Mouse (Mus musculus): Measurements from ENCODE around the gene Slc8a1.

Slc8a1 gene

DNA sequence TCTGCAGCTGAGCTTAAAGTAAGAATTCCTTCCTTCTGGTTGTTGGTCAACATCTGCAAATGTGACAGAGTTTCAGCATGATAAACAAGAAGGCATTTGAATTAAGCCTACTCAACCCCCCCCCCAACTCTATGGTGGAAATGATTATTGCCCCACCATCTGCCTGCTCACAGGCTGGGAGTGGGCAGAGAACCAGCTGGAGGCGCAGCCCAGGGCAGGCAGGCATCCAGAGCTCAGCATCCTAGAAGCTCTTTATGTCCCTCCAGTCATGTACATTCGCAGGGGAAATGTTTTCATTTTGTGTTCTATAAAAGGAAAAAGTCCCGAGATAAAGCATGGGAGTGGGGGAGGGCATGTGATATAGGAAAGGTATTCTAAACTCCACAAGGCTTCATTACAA, 235.4 kb downstream of the Slc8a1 start:
- DNase-seq, result peak; percentile 74 to 81

DNA sequence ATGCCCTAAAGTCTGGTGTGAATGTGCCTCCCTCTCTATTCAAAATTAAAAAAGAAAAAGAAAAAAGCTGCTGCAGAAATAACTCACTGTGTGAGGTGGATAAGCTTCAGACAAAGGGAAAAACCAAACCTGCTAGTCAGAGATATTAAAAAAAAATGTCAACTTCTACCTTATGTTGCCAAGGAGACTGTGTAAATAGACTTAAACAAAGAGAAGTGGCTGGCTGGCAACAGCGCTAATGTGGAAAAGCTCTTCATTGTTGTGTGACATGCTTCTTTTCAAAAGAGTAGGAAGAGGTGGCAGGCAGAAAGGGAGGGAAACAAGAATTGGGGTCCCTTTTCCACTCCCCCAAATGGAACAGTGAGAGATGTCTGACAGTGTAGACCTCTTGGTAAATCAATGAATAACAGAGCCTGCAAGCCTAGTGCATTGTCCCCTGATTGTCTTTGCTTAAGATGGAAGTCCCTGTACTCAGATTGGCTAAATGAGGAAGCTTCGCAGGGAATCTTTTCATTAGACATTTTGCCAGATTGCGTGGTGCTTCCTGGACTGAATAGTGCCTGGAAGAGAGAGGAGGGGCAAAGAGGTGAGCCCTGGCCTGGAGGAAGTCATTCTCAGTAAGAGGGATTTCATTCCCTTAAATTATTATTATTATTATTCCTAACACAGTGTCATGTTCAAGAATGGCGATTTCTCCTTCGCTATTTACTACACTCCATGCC, 237.3 kb downstream of the Slc8a1 start:
- DNase-seq, result peak in 1 of 2 experiments; percentile 7

DNA sequence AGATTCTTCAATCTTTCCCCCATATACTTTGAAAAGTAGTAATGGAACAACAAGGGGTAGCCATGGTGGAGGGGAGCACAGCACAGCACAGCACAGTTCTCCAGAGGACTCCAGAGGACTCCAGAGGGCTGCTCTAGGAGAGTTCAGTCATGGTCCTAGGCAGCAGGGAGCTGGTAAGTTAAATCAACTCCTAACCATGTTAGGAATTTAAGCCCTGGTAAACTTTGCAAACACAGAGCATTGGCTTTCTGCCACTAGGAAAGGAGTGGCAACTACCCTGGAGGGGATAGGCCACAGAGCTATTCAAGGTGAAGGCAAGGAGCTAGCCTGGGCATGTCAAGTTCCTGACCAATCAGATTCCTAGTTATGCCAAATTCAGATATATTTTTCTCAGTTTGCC, 240.3 kb downstream of the Slc8a1 start:
- DNase-seq, result no peak

DNA sequence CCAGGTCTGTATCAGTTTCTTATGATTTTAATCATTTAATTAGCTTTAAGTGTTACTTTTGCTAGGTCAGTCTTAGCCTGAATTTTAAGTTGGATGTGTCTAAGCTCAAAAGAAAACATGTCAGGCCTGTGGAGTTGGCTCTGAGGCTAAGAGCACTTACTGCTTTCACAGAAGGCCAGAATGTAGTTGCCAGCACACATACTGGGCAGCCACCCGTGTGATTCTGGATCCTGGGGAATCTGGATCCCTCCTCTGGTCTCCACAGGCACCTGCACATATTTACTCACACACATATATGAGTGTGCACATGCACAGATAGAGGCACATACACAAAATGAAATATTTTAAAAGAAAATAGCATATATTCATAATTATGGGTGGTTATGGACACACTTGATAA, 241.6 kb downstream of the Slc8a1 start:
- peak; percentile 25 to 36 for DNase-seq

DNA sequence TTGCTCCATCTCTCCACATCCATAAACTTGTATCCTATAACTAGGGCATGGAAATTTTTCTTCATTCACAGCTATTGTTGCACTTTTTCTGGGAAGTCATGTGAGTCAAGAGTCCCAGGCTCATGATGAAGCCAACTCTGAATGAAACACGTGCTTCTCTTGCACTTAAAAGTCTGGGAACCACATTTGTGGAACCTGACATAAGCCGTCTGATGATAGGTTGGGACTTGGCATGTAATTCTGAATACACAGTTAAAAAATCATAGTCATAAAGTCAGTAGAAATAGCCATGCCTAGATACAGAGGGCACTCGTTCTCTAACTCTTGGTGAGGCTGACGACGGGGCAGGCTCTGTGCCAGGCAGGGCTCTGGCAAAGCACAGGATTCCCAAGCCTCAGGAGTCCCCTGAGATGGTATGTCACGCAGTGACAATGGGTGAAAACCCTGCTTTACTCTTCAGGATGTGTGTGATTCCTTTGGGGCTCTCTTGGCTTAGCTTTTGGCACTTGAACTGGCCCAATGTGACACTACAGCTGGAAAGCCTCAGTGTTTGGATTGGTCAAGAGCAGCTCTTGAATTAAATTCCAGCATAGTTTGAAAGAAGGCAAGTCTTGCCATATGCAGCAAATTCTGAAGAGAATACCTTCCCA, 245.8 kb downstream of the Slc8a1 start:
- DNase-seq, result peak in 1 of 2 experiments; percentile 13

DNA sequence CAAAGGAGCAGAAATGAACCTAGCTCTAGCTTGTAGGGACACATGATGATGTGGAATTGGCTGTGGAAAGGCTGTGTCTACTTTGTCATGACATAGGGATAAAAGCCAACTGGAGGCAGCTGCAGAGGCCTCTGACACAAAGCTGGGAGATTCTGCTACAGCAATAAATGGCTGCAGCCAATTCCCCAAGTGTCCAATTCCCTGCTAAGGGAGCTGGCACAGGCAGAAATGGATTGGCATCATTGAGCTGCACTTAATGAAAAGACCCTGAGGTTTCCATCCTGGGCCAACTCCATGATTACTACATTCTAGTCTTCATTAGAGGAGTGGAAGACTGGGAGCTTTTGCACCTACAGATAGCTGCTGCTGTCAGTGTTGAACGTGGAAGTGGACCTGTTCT, 251.8 kb downstream of the Slc8a1 start:
- no peak for DNase-seq

DNA sequence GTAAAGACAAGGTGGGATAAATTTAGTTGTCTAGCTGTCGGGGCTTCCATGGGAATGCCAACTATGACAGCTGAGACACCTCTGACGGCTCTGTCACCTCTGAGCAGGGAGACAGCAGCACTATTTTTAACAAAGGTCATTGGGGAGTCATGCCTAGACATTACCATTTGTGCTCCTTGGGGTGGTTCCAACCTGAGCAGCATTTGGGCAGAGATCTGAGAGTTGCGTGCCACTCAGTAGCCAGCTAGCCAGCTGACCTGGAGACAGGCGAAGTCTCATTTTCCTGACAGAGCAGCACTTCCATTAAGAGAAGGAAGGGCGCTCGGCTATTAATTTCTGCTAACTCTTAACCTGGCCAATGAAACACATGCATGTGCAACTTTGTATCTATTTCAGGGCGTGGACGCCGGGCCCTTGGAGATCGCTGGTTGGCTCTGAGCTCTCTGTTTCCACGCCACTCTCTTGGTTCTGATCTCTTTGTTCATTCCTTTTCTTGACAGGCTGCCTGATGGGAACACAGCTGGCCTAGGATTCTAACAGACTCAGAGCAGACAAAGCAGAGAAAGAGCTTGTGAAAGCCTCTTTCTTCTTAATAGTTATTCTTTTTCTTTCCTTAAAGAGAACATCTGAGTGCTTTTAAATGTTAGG, 256.2 kb downstream of the Slc8a1 start:
- peak; percentile 68 to 69 for DNase-seq

DNA sequence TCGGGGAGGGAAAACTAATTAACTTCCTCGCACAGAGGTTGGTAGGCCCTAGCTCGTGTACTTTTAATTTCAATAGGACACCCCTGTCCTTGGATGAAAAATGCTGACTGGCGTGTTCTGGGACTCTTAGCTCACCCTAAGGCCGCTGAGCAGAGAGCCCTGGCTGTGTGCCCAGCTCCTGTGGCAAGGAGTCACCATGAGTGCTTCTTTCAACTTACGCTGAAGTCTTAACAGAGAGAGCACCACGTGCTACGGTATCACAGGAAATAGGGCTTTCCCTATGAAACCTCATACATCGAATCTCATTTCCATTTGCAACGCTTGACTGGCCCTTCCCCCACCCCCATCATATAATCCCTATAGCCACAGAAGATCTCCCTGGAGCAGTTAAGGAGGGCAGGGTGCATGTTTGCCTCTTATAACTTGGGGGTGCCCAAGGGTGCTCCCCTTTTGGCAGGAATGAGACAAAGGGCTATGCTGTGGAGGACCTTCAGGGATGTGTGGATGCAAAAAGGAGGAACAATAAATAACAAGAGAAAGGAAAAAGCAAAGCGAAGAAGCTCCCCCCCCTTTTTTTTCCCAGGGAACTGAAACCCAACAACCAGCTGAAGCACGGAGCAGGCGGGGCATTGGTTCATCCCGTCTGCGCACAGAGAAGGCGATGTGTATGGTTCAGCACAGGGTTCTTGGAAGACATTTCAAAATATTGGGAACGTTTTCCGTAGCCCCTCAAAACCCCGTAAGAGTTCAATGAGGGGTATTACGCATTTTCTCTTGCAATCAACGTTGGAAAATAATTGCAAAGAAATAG, 257.6 kb downstream of the Slc8a1 start:
- peak; percentile 42 to 51 for DNase-seq

DNA sequence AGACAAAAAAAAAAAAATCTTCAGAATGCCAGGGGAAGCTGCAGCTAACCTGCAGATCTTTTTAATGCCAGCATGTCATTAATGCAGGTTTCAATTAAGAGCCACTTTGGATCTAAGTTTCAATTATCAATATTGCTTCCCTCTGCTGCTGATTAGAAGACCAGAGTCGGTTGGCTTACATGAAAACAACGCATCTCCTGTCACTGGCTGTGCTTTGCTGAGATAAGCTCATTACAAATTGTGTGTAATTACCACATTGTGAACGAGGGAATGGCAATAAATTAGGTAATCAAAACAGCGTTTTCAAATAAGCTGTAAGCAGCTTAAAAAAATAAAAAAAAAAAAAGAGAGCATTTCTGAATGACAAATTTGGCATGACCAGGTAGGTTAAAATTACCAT, 258.4 kb downstream of the Slc8a1 start:
- no peak for DNase-seq

DNA sequence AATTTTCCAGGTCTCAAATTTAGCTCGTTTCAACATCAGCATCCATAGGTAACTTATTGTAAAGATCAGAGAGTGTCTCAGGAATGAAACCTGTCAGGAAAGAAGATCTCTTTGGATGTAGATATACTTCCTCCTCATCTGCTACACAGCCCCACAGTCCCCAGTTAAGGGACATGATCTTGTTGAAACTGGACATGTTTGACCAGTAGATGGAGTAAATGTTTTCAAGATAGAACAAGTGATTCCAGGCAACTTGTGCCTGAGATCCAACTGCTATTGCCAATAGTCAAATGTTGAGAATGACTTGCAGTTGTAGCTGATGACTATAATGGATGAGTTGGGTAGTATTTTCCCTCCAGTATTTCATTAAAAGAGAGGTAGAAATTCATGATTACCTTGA, 260.8 kb downstream of the Slc8a1 start:
- DNase-seq, result no peak

DNA sequence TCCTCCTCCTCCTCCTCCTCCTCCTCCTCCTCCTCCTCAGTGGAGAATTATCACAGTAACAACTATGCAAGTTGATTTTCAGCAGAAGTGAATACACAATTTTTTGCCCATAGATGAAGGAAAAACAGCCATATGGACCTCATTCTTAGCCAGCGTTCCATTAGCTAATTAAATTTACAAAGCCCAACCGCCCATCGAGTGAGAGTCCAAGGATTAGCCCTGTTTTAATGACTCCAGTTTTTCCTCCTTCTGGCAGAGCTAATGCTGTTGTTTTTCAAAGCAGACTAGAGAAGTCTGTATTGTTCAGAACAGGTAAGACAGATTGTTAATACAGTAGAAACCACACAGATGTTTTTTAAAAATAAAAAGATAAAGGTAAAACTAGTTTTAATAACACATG, 264.8 kb downstream of the Slc8a1 start:
- peak in 1 of 2 experiments; percentile 11 for DNase-seq

DNA sequence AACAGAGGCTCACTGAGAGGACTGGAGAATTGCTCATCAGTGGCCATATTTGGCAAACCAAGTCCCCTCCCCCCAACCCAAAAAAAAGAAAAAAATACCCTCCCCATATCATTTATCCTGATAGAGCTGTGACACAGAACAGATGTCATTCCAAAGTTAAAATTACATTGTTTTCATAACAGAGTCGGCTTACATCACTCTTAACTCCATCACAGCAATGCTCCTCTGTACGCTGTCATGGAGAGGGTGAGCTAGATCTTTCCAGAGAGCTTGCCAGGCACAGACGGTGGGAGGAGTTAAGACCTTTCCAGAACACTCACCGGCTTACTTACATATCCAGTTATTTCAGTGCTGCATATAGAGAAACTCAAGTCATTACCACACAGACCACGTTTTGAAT, 269.2 kb downstream of the Slc8a1 start:
- no peak for DNase-seq

DNA sequence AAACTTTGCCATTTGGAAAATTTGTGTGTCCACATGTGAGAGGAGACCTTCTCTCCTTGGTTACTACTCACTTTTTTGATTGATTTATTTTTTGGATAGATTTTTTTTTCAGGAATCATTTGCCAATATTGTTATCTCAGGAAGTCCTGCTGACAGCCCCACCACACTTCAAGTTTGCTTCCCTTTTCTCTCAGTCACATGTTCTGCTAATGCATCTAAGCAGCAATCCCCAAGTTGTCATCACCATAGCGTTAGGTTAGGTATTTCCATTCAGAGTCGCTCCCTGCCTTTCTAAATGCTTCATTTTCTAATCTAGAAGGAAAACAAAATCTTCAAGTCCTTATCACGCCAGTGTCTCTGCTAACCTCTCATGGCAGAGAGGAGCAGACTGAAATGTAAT, 278.8 kb downstream of the Slc8a1 start:
- no peak for DNase-seq

DNA sequence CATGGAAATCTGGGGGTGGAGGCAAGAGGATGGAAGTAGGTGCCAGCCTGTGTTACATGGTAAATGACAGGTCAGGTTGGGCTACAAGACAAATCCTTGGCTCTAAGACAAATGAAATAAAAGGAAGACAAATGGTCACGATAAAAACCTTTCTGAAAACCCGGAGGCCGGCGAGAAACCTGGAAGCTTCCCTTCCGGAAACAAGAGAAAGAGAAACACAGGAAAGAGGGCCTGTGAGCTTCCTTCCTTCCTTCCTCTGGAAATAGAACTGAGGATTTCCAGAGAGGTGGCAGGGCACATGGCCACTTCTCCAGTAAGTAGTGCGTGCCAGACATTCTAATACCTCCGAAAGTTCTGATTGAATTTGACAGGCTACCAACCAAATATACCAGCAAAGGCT, 282.2 kb downstream of the Slc8a1 start:
- no peak for DNase-seq

DNA sequence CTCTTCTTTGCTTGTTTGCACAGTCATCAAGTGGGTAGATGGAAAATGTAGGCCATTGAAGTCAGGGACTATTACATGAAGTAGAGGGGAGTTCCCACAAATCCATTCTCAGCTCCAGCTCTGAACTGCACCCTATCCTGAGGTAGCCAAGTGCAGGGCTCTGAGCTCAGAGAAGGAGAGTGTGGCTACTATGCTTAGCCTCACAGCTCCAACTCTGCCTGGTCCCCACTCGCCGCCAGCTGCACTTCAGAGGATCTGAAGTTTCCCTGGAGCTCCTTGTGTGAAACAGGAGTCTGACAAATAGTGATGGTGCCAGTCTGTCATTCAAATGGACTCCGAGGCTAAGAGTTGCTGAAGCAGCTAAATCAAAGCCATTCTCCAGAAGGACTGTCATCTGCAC, 282.9 kb downstream of the Slc8a1 start:
- DNase-seq, result no peak

DNA sequence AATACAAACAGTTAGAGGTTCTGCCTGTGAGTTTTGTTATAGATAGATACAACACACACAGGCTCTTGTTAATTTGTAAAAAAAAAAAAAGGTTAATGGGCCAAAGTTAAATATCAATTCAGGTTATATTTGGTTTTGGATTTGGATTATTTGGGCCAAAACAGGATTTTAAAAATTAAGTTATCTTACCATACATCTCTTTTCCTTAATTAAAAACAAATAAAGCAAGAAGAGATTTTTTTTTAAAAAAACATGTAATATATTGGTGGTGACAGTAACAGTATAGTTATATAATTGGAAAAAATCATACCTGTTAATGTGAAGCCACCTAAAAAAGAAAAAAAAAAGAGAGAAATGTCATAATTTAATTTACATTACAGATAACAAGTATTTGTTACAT, 296.7 kb downstream of the Slc8a1 start, which contains the start of gene Gm11096:
Gm11096 (plus strand) TSS at position 301 of the 400 bp plus-strand sequence.
- no peak for DNase-seq

DNA sequence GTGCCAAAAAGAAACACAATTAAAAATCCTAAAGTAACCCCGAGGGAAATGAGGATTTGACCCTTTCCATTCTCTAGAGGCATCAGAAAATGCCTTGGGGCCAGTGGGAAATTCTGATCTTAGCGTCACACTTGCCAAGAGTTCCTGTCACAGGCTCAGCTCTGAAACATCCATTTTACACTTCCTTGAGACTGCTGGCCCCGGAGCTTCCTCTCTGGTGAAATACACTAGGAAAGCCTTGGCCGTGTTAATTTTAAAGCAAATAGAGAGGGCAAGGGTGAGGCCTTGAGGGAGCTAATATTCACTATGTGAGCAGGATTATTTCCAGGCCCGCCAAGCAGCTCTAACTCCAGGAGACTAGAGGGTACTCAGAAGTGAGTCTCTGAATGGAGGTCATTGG, 305.0 kb downstream of the Slc8a1 start:
- no peak for DNase-seq

DNA sequence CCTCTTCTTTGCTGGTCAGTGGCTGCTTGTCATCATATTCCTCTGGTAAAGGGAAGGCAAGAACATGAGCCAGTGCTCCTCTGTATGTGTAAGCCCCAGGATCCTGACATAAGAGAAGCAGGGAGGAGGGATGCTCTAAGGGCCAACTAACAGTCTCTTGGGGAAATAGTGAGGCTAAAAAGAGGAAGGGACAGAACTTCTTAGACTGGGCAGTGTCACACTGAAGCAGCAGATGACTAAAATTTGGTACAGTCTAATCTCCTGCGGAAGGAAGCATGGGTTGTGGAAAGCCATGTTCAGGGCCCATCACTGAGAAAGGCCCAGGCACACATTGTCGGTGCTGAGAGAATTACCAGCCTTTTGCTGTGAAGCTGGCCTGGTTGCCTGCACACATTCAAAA, 305.4 kb downstream of the Slc8a1 start:
- DNase-seq, result no peak

DNA sequence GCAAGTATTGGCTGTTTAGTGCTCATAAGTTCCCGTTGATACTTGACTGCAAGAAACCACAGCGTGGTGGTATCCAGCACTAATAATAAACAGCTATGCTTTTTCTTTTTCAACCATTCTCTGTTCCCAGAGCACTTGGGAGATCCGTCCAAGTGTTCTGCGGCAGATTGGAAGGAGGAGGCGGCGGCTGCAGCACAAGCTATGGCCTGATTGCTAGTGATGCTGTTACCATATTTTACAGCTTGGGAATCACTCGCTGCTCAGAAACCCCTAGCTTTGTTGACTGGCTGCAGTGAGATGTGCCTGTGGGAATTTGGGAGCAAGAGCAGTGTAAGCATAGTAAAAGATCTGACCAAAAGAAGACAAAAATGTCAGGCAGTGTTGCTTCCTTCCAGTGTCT, 310.9 kb downstream of the Slc8a1 start:
- no peak for DNase-seq

DNA sequence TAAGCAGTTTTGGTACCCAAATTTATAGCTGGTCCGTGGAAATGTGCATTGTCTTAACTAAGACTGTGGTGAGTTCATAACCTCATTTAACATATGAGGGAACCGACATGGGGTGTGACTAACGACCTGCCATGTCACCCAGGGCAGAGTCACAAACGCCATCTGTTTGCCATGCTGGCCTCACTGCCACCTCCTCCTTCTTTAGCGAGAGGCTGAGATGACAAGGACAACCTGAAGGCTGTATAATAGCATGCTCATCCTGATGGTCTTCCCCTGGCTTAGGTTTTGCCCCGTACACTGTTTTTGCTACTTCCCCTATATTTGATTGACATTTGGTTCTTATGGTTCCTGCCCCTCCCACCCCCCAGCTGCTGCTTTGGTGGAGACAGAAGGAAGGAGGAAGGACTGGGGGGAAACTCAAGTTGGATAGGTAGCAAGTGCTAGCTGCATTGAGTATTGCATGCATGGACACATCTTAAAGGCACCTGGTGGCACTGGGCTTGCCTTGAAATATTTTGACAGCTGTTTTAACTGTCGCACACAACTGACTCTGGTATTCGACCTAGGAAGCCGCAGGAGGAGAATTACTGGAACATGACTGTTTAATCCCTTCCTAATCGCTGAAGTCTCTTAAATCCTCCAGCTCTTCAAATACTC, 313.8 kb downstream of the Slc8a1 start:
- peak; percentile 46 to 49 for DNase-seq

DNA sequence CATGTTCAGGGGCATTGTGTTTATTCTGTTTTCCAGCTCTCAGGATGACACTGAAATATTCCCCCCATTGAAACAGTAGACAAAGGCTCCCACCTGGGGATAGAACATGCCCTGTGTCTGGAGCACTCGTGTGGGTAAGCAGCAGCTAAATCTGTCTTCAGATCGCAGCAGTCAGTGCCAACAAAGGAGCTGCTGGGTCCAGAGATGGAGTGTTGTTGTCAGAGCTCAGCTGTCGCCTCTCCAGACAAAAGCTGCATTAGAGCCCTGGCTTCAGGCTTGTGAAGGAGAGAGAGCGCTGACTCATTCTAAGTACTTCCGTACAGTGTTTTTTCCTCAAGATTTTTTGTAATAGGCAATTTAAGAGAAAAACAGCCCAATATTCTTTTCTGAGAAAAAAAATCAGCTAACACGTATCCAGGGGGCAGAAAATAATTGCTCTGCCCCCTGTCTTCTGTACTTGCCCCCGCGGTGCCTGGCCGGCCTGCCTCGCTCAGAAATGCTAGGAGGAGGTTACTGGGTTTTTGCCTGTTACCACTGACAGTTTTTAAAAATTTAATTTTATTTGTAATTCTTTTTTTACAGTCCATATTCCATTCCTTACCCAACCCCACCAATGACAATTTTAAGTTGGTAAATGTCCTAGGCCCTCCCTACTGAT, 318.2 kb downstream of the Slc8a1 start:
- peak in 1 of 2 experiments; percentile 18 for DNase-seq

All from cerebellum, postnatal 36 days (tissue).